Mouse (Mus musculus) testis, adult 2 months (tissue): ENCODE measurements at regions not wholly inside any gene's neighbourhood (a gene's known extent, or its start where the extent isn't known, plus 50 kb on each side); places are given as distances from the start of the nearest gene placed in this dataset.

Experiments used
- H3K27ac ChIP-seq: fragments of 200-500 bp; 2 replicates; pipeline ENCODE4 v1.5.1; 2012; ENCODE audit warnings: low read depth, low read length; ENCODE audit not compliant: control insufficient read depth, insufficient read depth
- H3K27me3 ChIP-seq: fragments of 200-500 bp; 2 replicates; pipeline ENCODE4 v1.6.1; 2012; ENCODE audit warnings: mild to moderate bottlenecking, low read length, moderate library complexity; ENCODE audit not compliant: control insufficient read depth, insufficient read depth
- H3K36me3 ChIP-seq: fragments of 200-500 bp; 2 replicates; pipeline ENCODE4 v1.6.1; 2012; ENCODE audit warnings: mild to moderate bottlenecking, low read length; ENCODE audit not compliant: control insufficient read depth, insufficient read depth
- H3K4me1 ChIP-seq: fragments of 200-500 bp; 2 replicates; pipeline ENCODE4 v1.6.1; 2012; ENCODE audit warnings: low read length; ENCODE audit not compliant: control insufficient read depth, insufficient read depth
- H3K4me3 ChIP-seq: fragments of 200-500 bp; 2 replicates; pipeline ENCODE4 v1.5.1; 2012; ENCODE audit warnings: low read depth, mild to moderate bottlenecking, low read length, moderate library complexity, mixed read lengths; ENCODE audit not compliant: control insufficient read depth
- CTCF ChIP-seq: fragments of 200-500 bp; IDR thresholded peaks from 2 replicates; pipeline ENCODE4 v1.5.1; 2012; ENCODE audit warnings: low read depth, mild to moderate bottlenecking, inconsistent platforms, low read length, moderate library complexity; ENCODE audit not compliant: control insufficient read depth, insufficient read depth, insufficient replicate concordance
- POLR2A ChIP-seq: fragments of 200-500 bp; IDR thresholded peaks from 2 replicates; pipeline ENCODE4 v1.6.1; 2012; ENCODE audit warnings: low read depth, mild to moderate bottlenecking, inconsistent platforms, low read length, moderate library complexity; ENCODE audit not compliant: control insufficient read depth

DNA sequence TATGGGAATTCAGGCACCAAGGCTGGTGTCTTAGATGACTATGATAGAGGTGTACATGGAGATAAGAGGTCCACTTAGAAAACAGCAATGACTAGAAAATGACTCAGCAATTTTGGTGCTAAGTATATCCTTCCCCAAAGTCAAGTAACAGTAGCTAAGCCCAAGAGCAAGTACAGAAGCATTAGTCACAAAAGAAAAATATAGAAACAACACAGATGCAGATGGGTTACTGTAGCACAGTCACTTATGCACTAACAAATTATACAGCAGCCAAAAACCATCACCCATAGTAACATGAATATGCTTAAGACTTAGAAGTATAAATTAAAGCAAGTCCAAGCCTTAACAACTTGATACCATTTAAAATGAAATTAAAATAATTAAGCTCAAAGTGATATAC is 378.5 kb upstream of the Meis2 start:
- TF ChIP-seq POLR2A (no peak), CTCF (no peak)
- Histone ChIP-seq H3K36me3 (no peaks in the 10 kb centered on the region), H3K27me3 (no peaks in the 10 kb centered on the region), H3K4me1 (no peaks in the 10 kb centered on the region), H3K27ac (no peak overlapping the region), H3K4me3 (no peak overlapping the region)

DNA sequence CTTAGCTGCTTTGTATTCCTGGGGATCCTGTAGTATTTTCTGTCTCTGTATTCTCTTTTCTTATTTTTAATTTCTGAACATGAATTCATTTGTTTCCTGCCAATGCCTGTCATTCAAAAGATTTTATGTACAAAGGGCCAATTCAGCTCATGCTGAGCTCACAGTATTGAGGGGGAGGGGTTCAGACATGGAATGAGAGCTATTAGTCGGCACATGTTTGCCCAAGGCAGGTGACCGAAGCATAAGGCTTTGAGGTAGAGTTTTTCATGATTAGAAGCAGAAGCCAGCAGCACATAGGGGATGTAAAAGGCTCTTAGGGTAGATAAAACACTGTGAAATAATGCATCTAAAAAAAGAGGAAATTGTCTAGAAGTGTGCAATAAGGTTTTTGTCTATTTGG is 374.6 kb upstream of the Meis2 start:
- H3K27me3 ChIP-seq: no peaks in the 10 kb centered on the region
- H3K27ac ChIP-seq: no peak overlapping the region
- H3K4me1 ChIP-seq: no peaks in the 10 kb centered on the region
- no peak overlapping the region for H3K4me3 ChIP-seq
- no peak for TF ChIP-seq CTCF
- no peak for TF ChIP-seq POLR2A
- H3K36me3 ChIP-seq: no peaks in the 10 kb centered on the region

DNA sequence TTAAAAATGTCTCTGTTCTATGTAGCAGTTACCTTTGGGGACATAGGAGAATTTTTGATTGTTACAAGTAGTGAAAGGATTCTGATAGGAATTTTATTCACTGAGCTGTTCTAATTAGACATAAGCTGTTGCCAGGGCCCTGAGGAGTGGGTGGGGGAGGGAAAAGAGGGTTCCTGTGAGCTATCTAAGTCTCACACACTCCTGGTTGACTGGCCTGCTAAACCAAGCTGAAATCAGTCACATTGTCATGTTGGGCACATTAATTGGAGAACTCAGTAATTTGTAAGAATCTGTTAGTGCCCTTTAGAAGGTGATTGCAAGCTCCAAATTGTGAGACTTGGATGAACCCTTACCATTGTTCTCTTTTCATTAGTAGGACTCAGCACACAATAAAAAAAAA is 367.8 kb upstream of the Meis2 start:
- no peak overlapping the region for H3K27ac ChIP-seq
- H3K4me3 ChIP-seq: no peak overlapping the region
- TF ChIP-seq POLR2A: no peak
- TF ChIP-seq CTCF: no peak
- H3K36me3 ChIP-seq: no peaks in the 10 kb centered on the region
- no peaks in the 10 kb centered on the region for H3K27me3 ChIP-seq
- H3K4me1 ChIP-seq: no peaks in the 10 kb centered on the region

DNA sequence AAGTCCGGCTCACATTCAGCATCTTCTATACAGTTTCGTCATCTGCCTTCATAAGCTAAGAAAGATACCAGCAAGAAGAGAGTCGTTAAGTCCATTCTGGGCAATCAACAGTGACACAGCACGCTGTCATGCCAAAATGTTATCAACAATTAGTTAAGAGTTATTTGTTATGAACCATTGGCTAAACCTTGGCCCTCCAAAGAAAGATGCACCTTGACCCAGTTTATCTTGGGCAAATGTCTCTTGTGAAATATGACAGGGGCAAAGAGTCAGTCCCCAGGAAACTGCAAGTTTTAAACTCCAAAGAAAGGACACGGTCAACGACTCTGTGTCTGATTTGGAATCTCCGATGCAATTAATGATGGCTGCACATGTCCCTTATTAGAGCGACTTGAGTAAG is 358.5 kb upstream of the Meis2 start:
- Histone ChIP-seq H3K4me3 (no peak overlapping the region), H3K4me1 (no peaks in the 10 kb centered on the region), H3K27ac (no peak overlapping the region), H3K27me3 (no peaks in the 10 kb centered on the region), H3K36me3 (no peaks in the 10 kb centered on the region)
- no peak for TF ChIP-seq POLR2A
- no peak for TF ChIP-seq CTCF

DNA sequence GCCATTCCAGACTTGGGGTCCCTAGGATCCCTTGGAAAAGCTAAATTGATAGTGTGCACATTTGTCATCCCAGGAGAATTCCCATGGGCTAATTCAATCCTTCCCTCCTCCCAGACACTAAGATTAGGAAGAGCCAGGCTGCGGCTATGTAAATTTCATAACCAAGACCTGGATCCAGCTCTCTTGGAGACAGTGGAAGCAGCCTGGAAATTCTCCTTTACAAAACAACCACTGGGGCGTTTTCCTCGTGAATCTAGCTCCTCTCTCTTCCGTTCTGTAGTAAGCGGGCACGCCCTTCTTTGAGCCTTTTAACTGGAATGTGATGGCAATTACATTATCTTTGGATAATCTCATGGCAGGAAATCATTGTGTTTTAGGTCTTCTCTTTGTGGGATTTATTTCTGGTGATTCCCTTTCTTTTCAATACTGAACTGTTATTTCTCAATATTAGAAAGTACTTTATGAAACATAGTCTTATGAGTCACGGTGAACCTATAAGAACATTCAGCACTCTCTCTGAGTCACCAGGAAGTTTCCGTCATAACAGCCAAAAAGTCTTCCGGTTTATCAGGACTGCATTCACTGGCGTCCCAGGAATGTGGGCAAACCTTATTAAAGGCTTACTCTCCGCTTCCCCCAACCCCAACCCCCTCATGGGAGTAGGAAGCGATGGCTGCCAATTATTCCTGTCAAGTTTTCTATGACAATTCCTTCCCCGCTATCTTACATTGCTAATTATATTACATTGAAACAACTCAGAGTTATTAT is 352.0 kb upstream of the Meis2 start:
- TF ChIP-seq CTCF: no peak
- no peak for TF ChIP-seq POLR2A
- Histone ChIP-seq H3K36me3 (no peaks in the 10 kb centered on the region), H3K4me3 (no peak overlapping the region), H3K27me3 (no peaks in the 10 kb centered on the region), H3K4me1 (no peaks in the 10 kb centered on the region), H3K27ac (no peak overlapping the region)

DNA sequence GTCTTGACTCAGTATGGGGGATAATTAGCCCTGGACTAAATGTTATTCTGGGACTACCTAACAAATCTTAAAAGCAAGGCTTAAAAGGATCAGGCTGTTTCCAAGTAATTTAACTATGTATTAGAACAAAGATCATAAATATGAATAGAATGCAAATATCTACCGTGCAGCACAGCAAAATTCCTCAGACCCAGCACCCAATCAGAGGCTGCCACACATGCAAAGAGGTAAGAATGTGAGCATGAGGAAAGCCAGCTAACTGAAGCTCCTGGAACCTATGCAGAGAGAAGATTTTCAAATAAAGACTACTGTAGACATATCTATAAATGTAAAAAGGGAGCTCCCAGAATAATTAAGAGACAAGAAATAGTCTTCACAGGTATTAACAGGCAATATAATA is 350.1 kb upstream of the Meis2 start:
- H3K36me3 ChIP-seq: no peaks in the 10 kb centered on the region
- H3K27ac ChIP-seq: no peak overlapping the region
- no peaks in the 10 kb centered on the region for H3K4me1 ChIP-seq
- no peak for TF ChIP-seq CTCF
- TF ChIP-seq POLR2A: no peak
- no peaks in the 10 kb centered on the region for H3K27me3 ChIP-seq
- no peak overlapping the region for H3K4me3 ChIP-seq

DNA sequence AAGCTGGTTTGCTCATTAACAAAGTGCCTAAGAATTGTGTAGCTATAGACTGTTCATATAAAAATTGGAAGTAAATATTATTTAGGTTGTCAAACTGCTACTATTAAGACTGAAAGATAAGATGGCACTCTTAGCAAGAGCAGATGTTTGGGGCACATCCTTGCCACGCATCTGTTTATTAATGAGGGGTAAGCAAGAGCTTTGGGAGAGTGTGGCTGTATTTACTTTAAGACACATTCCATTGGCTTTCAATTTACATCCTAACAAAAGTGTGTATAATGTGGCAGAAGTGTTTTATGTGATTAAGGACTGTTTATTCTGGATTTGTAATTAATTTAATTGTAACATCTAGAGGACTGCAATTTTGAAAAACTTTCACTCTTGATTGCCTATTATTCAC is 336.5 kb upstream of the Meis2 start:
- Histone ChIP-seq H3K36me3 (no peaks in the 10 kb centered on the region), H3K4me1 (no peaks in the 10 kb centered on the region), H3K27me3 (no peaks in the 10 kb centered on the region), H3K27ac (no peak overlapping the region), H3K4me3 (no peak overlapping the region)
- TF ChIP-seq CTCF (no peak), POLR2A (no peak)

DNA sequence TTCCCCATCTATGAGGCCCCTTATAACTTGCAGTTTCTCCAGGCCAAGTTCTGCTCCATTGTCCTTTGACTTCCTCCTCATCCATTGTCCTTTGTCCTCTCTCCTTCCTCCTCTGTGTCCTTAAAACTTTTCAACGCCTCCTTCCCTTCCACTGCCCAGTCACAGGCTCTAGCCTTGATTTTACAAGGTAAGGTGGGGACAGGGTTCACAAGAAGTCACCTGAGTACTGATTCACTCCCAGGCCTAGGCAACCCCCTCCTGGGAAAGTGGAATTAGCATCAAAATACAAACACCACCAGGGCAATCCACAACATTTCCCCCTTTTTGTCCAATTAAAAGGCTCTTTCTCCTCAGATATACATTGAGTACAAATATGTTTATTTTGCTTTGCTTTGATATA is 334.3 kb upstream of the Meis2 start:
- no peaks in the 10 kb centered on the region for H3K27me3 ChIP-seq
- no peaks in the 10 kb centered on the region for H3K4me1 ChIP-seq
- no peak overlapping the region for H3K4me3 ChIP-seq
- H3K27ac ChIP-seq: no peak overlapping the region
- TF ChIP-seq CTCF (no peak), POLR2A (no peak)
- H3K36me3 ChIP-seq: no peaks in the 10 kb centered on the region

DNA sequence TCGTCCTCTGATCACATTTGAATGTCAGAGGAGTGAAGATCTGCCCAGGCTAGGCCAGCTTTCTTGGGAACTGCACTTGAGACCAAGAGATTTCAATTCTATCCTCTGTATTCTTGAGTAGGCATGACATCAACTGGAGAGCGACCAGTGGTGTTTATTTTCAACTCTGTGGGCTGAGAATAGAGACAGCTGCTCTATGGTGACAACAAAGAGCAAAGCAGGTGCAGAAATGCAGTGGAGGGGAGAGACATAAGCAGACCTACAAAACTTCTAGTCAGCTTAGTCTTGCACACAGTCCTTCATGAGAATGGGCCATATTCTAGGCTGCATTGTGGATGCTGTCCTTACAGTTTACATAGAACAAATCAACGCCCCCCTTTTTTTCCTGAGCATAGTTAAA is 303.2 kb upstream of the Meis2 start:
- no peak overlapping the region for H3K27ac ChIP-seq
- H3K4me3 ChIP-seq: no peak overlapping the region
- TF ChIP-seq POLR2A (no peak), CTCF (no peak)
- H3K4me1 ChIP-seq: no peaks in the 10 kb centered on the region
- no peaks in the 10 kb centered on the region for H3K36me3 ChIP-seq
- H3K27me3 ChIP-seq: no peaks in the 10 kb centered on the region
